ENCODE assay signal across 22 mouse cellular contexts in genomic region chr10:78714129-78714528, GRCm38 (mm10). TPM values are rescaled to one million over a fixed set of nuclear protein-coding genes. Genes with fewer than 3 reads are reported as not detected.
"Had no signal": no experiment of that assay in that cellular context is flagged by ENCODE, and none has a peak within 500 bp of the region (broad histone marks: within the 10 kb centered on the region; RNA-seq: fewer than 3 reads in every experiment).

No protein-coding gene starts in this region.

- H3K4me1 ChIP-seq: lung, embryonic 15.5 days; megakaryocyte, embryonic 14.5 days; midbrain, embryonic 13.5 days; midbrain, embryonic 15.5 days; neural tube, embryonic 12.5 days had no signal

- DNase-seq: lung, adult 18-20 months; lung, postnatal 4 days; right cerebral cortex, postnatal 14 days; spleen, adult 18-20 months; thymus, adult 18-20 months; thymus, postnatal 14 days; thymus, postnatal 36 days had no signal

- H3K4me2 ChIP-seq: lung, embryonic 15.5 days; midbrain, embryonic 11.5 days; midbrain, embryonic 13.5 days; midbrain, embryonic 15.5 days; neural tube, embryonic 12.5 days had no signal

- H3K9me3 ChIP-seq: lung, embryonic 15.5 days; megakaryocyte, embryonic 14.5 days; midbrain, embryonic 13.5 days; midbrain, embryonic 15.5 days; neural tube, embryonic 12.5 days had no signal

- H3K27me3 ChIP-seq: lung, embryonic 15.5 days; megakaryocyte, embryonic 14.5 days; midbrain, embryonic 13.5 days; midbrain, embryonic 15.5 days; neural tube, embryonic 12.5 days had no signal

- H3K4me3 ChIP-seq: lung, embryonic 15.5 days; megakaryocyte, embryonic 14.5 days; midbrain, embryonic 13.5 days; midbrain, embryonic 15.5 days; neural tube, embryonic 12.5 days had no signal

- H3K36me3 ChIP-seq: lung, embryonic 15.5 days; midbrain, embryonic 13.5 days; midbrain, embryonic 15.5 days; neural tube, embryonic 12.5 days had no signal

- ATAC-seq: lung, postnatal 0 days; midbrain, embryonic 13.5 days; midbrain, embryonic 15.5 days had no signal

- H3K27ac ChIP-seq: lung, embryonic 15.5 days; midbrain, embryonic 13.5 days; midbrain, embryonic 15.5 days; neural tube, embryonic 12.5 days had no signal

- H3K9ac ChIP-seq: lung, embryonic 15.5 days; midbrain, embryonic 13.5 days; midbrain, embryonic 15.5 days; neural tube, embryonic 12.5 days had no signal

RNA-seq across cellular contexts. Expression of gene Casp14, which starts 4.0 kb away (rescaled TPM):
- total RNA-seq: monocyte, adult 5-6 weeks; neutrophil, adult 5-6 weeks had no signal
- polyA plus RNA-seq: liver, embryonic 16.5 days; lung, postnatal 0 days; midbrain, embryonic 11.5 days; midbrain, embryonic 13.5 days; midbrain, embryonic 15.5 days; midbrain, postnatal 0 days; neural tube, embryonic 12.5 days; neural tube, embryonic 14.5 days had no signal

RNA-seq across cellular contexts. Expression of gene Ccdc105, which starts 38.7 kb away (rescaled TPM):
- total RNA-seq: monocyte, adult 5-6 weeks; neutrophil, adult 5-6 weeks had no signal
- polyA plus RNA-seq: liver, embryonic 16.5 days; lung, postnatal 0 days; neural tube, embryonic 12.5 days; stomach, embryonic 14.5 days; stomach, embryonic 16.5 days; thymus, postnatal 0 days had no signal
